Mouse (Mus musculus) lung, postnatal 25 days (tissue): Measurements from ENCODE around the gene Stx4a.
A peak's percentile ranks its signal among the peaks of the same experiment; 100 is the strongest.
"Not testable (repeated sequence)": the region's sequence is repeated elsewhere in the genome, so short reads cannot be mapped to it uniquely, and the experiment has no call there.

Experiments
- DNase-seq: peaks from one replicate; pipeline ENCODE4 v3.0.0; 2022; ENCODE audit warnings: low spot score

Stx4a gene

GRCm38 (mm10) chr7:127824176-127824871, at the start of gene Stx4a, which contains the start of gene Stx1b:
TSS of gene Stx4a (plus strand) at chr7:127824294.
TSS of gene Stx1b (minus strand) at chr7:127824549.
- DNase-seq = no peak

GRCm38 (mm10) chr7:127775837-127776236, 48.3 kb upstream of the Stx4a start:
- not testable (repeated sequence) for DNase-seq

GRCm38 (mm10) chr7:127776426-127776825, 47.7 kb upstream of the Stx4a start, which contains the start of gene Setd1a:
TSS of gene Setd1a (plus strand) at chr7:127776670.
- peak; percentile 88 for DNase-seq

GRCm38 (mm10) chr7:127776878-127777473, 47.1 kb upstream of the Stx4a start:
- peak; percentile 97 for DNase-seq

- DNase-seq = peak; percentile 16
These were observed 46.4 kb upstream of the Stx4a start for GRCm38 (mm10) chr7:127777474-127778266.

GRCm38 (mm10) chr7:127778350-127778749, 45.7 kb upstream of the Stx4a start:
- DNase-seq = no peak

- DNase-seq = no peak
These were observed 38.8 kb upstream of the Stx4a start, which contains the start of gene Gm49388 for GRCm38 (mm10) chr7:127785308-127785707. TSS of gene Gm49388 (plus strand) at chr7:127785608.

GRCm38 (mm10) chr7:127797076-127797845, 26.8 kb upstream of the Stx4a start:
- DNase-seq = no peak

GRCm38 (mm10) chr7:127798591-127798990, 25.5 kb upstream of the Stx4a start:
- no peak for DNase-seq

GRCm38 (mm10) chr7:127799211-127799610, 24.9 kb upstream of the Stx4a start:
- DNase-seq = no peak

- DNase-seq = no peak
These were observed 24.4 kb upstream of the Stx4a start for GRCm38 (mm10) chr7:127799738-127800137.

- DNase-seq = peak; percentile 95
These were observed 23.6 kb upstream of the Stx4a start, which contains the start of gene Hsd3b7 for GRCm38 (mm10) chr7:127800435-127801009. TSS of gene Hsd3b7 (plus strand) at chr7:127800604.

GRCm38 (mm10) chr7:127801010-127801621, 23.0 kb upstream of the Stx4a start:
- no peak for DNase-seq

- no peak for DNase-seq
These were observed 21.8 kb upstream of the Stx4a start for GRCm38 (mm10) chr7:127802313-127802712.

GRCm38 (mm10) chr7:127808821-127809220, 15.3 kb upstream of the Stx4a start:
- no peak for DNase-seq

GRCm38 (mm10) chr7:127809846-127810245, 14.2 kb upstream of the Stx4a start:
- DNase-seq = no peak

GRCm38 (mm10) chr7:127810650-127811049, 13.4 kb upstream of the Stx4a start:
- no peak for DNase-seq

- DNase-seq = no peak
These were observed 12.9 kb upstream of the Stx4a start for GRCm38 (mm10) chr7:127811240-127811639.

GRCm38 (mm10) chr7:127812292-127812691, 11.8 kb upstream of the Stx4a start:
- no peak for DNase-seq

- no peak for DNase-seq
These were observed 10.3 kb upstream of the Stx4a start for GRCm38 (mm10) chr7:127813821-127814220.
